Mouse (Mus musculus) fat pad, adult 2 months (tissue): Measurements from ENCODE around the gene Arhgap4.

Experiments
- DNase-seq: peaks from one replicate; pipeline ENCODE4 v3.0.0-alpha.2; 2011; ENCODE audit warnings: low read depth, low spot score; ENCODE audit errors: extremely low read depth

Arhgap4 gene

DNA sequence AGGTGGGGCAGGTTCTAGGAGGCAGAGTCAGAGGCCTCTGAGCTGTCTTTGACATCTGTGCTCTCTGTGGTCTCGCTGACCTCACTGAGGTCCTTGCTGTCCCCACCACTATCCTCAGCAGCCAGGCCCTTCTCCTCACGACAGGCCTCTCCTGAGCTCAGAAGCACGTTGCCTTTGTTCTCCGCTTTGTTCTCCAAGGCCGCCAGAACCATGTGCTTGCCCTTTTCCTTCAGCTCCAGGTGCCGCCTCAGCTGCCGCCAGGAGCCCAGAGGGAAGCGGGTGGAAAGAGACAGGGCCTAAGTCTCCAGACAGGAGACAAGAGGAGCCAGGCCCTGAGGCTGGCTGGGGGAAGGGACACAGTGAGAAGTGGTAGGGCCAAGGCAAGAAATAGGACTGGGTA is 4.7 kb downstream of the Arhgap4 start:
- no peak for DNase-seq

DNA sequence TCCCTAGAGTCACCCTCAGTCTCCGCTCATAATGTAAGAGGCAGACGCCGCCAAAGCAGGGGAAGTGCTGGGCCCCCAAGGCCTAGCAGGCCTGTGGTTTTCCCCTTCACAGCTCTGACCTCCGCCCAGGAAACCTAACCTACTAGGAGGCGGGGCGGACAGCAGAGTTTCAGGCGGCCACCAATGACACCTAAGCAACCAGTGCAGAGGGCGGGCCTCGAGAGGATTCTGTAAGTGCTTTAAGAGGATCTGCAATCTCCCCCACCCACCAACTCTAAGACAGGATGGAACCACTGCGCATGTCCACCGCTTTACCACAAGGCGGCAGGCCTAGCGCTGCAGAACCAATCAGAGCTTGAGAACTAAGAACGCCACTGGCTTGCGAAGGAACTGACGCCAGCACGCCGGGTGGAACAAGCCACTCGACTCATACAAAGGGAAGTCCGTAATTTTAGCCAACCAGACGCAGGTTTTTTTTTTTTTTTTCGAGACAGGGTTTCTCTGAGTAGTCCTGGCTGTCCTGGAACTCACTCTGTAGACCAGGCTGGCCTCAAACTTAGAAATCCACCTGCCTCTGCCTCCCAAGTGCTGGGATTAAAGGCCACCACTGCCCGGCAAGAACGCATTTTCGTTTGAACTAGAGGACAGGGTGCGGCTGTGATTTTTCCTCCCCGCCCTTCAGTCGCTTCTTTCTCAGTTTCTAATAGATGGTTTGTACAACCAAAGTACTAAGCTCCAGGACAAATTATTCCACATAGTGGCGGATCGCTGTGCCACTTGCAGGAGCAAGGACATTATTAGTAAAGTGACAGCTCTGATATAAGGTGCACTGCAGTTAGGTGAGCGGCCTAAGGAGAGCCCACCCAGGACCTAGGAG is 6.6 kb downstream of the Arhgap4 start:
- peak; percentile 85 for DNase-seq

GRCm38 (mm10) chrX:73911588-73911987 is 10.1 kb downstream of the Arhgap4 start:
- DNase-seq, result no peak

DNA sequence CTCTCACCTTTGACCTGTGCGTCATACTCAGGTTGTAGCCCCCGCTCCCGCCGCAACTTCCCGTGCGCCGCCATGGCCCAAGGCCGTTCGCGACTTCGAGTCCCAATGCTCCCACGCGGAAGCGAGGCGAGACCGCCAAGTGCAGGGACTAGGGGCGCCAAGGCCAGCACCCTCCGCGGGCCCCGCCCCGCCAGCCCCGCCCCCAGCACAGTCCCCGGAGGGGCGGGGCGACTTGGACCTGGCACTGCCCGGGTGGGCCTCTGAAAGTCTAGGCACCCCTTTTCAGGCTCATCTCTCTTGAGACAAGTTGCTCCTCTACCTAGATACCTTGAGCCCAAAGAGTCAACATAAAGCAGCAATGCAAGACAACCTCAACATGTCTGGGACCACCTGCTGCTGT is 10.5 kb downstream of the Arhgap4 start:
- no peak for DNase-seq

- DNase-seq, result no peak
Measured at GRCm38 (mm10) chrX:73910451-73910850, 11.2 kb downstream of the Arhgap4 start.

- no peak for DNase-seq
Measured at GRCm38 (mm10) chrX:73910049-73910448, 11.6 kb downstream of the Arhgap4 start.

DNA sequence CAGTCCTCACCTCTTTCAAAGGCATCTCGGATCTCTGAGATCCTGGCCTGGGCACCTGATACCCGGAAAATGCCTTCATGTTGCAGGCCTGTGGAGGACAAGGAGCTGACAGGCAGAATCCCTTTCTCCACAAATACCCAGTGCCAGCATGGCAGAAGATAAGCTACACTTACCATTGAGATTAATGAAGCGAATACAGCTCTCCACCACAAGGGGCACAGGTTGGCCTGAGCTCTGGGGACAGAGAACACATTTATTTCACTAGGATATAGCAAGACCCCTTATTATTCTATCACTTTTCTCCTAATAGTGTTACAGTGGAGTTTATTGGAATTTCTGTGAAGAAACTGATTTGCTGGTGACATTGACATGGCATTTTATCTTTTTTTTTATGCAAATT is 23.7 kb downstream of the Arhgap4 start:
- DNase-seq, result no peak

DNA sequence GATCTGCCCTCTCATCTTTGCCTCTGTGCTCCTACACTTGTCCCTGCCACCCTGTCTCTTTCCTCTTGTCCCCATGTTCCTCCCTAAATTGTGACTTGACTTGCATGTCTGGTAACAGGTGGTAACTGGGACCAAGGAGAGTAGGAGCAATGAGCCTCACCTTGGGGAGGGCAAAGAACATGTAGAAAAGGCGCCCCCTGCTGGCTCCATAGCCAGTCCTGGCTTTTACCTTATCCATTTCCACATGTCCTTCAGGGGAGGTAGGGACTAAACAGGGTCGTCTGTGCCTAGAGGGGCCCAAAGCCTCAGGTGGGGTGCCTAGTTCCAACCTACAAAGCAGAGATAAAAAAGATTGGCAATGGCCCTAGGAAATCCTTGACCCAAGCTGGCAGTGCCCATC is 26.0 kb downstream of the Arhgap4 start, which contains the start of gene L1cam:
Gene L1cam, minus strand, starts transcription at position 387 of the 400 bp plus-strand sequence.
- DNase-seq, result no peak

GRCm38 (mm10) chrX:73892833-73893232 is 28.8 kb downstream of the Arhgap4 start:
- DNase-seq, result no peak

GRCm38 (mm10) chrX:73891551-73892152 is 30.0 kb downstream of the Arhgap4 start, which contains the start of gene Avpr2:
Gene Avpr2, plus strand, starts transcription at chrX:73892102.
- no peak for DNase-seq

DNA sequence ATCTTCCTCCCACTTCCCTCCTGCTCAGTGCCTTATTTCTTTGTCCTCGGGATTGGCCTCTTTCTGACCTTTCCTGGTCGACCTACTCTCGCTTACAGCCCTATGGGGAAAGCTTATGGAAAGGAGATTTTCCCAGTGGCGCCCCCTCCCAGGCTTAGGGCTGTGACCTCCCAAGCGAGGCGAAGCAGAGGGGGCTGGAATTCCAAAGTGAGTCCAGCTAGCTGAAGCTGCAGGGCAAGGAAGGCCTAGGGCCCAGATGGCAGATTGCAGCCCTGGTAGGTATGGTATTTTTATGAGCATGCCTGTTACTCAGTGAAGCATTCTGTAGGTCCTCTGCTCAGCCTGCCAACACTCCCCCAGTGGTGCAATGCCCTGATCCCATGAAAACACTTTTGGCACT is 40.2 kb downstream of the Arhgap4 start:
- no peak for DNase-seq

GRCm38 (mm10) chrX:73881036-73881427 is 40.6 kb downstream of the Arhgap4 start:
- DNase-seq, result no peak

DNA sequence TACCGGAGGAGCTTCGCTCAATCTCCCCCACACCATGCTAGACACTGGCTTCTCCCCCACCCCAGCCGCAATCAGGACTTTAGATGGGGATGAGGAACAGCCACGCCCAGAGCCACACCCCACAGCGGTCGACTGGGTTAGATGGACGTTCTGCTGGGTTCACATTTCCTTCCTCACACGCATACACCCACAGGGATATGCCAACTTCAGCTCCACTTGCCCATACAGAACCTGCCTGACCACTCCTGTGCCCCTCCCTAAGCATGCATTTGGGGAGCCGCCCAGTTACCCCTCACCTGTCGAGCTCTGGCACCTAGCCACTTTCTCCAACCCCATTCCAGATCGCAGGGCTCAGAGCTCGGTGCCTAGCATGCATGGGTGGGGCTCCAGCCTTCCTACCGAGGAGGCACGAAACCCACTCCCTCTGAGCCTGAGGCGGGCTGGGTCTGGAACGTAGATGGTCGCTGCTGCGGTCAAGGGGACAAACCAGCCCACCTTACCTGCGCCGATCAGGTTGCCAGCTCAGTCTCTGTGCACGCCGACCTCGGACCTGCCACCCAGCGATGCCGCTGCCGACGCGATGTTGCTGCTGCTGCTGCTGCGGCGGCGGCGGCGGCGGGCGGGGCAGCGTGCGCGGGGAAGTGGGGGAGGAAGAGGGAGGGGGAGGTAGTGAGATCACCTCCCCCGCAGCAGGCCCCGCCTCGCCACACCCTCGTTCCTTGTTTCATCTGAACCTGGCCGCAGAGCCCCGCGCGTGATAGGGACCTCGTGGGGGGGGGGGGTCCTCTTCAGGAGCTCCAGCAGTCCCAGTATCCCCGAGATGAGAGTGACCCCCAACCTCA is 41.3 kb downstream of the Arhgap4 start:
- DNase-seq, result no peak

DNA sequence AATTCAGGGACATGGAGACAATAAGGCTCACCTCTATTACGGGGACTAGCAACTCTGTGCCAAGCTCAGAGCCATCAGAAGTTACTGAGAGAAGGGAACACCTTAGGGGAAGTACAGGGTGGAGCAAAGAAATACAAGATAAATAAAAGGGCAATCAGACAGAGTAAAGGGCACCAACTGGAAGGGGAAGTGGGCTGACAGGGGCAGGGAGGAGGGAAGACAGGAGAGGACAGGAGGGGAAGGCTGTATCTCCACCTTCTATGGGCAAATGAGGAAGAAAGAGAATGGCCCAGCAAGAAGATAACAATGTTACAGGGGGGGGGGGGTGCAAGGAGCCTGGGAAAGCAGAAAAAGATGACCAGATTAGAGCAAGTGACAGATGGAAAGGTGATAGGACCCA is 44.7 kb downstream of the Arhgap4 start:
- no peak for DNase-seq

DNA sequence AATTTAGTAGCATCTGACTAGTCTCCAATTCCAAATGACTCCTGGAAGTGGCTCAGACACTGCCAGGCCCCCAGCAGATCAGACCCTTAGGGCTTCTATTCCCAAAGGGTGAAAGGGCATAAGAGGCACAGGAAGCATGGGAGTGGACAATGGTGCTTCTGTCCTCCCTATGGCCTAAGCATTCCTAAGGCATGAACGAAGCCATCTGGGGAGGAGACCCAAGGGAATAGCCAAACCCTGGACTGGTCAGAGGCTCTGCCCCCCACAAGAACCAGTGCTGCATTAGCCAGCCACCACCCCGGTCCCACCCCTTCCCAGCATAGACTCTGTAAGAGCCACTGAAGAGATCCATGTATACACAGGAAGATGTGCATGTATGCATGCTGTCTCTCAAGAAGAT is 45.8 kb downstream of the Arhgap4 start:
- no peak for DNase-seq

DNA sequence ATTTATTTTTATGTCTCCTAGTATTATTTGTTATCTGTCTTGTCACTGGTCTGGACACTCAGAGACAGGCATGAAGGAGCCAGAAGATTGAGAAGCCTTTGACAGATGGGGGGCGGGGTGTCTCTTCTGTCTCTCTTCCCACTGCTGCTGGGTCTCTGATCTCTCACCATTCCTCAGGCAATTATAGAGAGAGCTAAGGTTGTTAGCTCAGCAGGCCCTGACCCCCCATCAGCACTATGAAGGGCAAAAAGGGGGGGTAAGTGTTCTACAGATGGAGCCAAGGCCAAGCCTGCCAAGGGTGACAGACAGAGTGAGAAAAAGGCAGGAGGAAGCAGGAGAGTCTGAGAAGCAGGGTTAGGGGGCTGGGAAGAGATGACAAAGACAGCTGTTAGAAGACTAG is 49.7 kb downstream of the Arhgap4 start:
- DNase-seq, result no peak

DNA sequence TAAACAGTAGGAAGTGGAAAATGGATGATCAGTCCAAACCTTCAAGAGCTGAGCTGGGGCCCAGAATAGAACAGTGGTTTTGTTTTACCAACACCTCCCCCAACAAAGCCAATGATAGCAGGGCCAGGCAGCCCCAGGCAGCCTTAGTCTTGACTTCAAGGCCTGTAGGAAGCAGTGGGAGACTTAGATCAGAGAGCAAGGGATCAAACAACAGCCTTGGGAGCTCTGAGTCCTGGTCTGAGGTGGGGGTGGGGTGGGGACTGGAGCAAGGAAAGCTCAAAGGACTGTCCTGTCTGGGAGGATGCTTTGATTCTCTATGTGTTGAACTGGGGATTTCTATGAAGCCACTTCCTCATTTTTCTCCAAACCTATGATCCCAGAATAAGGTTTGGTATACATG is 50.2 kb downstream of the Arhgap4 start:
- no peak for DNase-seq

DNA sequence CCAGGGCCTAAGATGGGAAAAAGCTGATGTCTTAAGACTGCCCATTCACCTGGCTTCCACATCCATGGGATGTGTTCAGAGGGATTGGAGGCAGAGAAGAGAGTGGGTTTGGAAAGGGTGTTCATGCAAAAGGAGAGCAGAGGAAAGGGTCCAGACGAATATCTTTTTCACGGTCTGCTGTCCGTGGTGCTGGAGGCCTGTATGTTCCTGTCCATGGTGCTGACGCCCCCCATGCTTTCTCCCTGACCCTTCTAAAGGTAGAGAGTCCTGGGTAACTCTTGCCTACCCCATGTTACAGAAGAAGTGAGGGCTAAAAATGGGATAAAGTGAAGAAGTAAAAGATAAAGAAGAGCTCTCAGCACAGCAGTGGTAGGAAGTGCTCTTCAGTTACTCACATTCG is 52.3 kb downstream of the Arhgap4 start:
- DNase-seq, result no peak

- no peak for DNase-seq
Measured at GRCm38 (mm10) chrX:73867852-73868251, 53.8 kb downstream of the Arhgap4 start.

- no peak for DNase-seq
Measured at GRCm38 (mm10) chrX:73867256-73867655, 54.4 kb downstream of the Arhgap4 start.

DNA sequence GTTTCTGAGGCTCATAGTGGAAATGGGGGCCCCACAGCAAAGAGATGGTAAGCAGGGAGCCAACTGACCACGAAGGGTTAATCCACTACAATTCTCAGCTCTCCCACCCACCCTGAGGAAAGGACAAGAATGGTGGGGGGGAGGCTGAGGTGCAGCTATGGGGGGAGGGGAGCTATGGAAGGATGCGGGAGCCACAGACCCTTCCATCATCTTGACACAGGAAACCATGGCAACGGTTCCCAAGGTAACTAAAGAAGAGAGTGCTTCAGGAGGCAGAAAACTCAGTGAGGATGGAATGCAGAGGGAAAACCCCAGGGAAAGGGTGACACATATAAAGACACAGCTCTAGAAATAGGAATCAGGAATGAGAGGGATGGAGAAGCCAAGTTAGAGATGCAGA is 57.0 kb downstream of the Arhgap4 start:
- DNase-seq, result no peak

GRCm38 (mm10) chrX:73855087-73855408 is 66.6 kb downstream of the Arhgap4 start:
- DNase-seq, result no peak
